Mouse (Mus musculus): ENCODE measurements at regions not wholly inside any gene's neighbourhood (a gene's known extent, or its start where the extent isn't known, plus 50 kb on each side); places are given as distances from the start of the nearest gene placed in this dataset.

DNA sequence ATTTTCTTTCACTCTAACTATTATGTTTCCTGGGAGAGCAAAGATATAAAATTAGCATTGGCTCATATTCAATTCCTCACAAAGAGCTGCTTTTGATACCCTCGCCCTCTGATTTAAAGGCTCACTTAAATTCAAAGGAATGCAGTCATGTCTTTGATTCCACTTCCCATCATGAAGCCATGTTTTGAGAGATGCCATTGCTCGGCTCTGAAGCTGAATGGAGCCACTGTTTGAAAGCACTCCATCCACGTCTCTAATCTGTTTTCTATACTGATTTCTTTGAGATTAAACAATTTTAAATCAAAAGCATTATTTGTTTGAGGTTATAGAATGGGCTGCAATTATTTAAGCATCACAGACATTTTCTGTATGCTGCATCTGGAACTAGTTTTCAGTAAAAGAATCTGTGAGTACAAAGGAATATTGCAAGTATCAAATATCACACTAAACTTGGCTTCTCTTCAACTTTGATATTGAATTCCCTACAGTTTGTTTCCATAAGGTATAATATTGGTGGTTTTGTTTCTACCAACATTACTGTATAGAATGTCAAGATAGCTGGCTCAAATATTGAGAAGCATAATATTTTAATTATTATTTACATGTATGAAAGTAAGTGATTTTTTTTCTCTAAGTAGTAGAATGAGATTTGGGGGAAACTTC, 126.4 kb downstream of the Rpl10l start:
- H3K9me3 ChIP-seq, result no peaks in the 10 kb centered on the region
- H3K4me2 ChIP-seq (replicated peaks), result no peak overlapping the region
- no peak overlapping the region for H3K4me3 ChIP-seq
- H3K27me3 ChIP-seq, result no peaks in the 10 kb centered on the region
- H3K27ac ChIP-seq (replicated peaks), result no peak overlapping the region
- H3K4me1 ChIP-seq, result peaks cover 9% of the 10 kb centered on the region; the same call in 1 of the 2 replicates
- WGBS, result 5% methylated on average over 3 of the region's 3 CpGs
- no peaks in the 10 kb centered on the region for H3K36me3 ChIP-seq
- ATAC-seq (replicated peaks), result peak; percentile 82
- H3K9ac ChIP-seq (replicated peaks), result no peak overlapping the region

DNA sequence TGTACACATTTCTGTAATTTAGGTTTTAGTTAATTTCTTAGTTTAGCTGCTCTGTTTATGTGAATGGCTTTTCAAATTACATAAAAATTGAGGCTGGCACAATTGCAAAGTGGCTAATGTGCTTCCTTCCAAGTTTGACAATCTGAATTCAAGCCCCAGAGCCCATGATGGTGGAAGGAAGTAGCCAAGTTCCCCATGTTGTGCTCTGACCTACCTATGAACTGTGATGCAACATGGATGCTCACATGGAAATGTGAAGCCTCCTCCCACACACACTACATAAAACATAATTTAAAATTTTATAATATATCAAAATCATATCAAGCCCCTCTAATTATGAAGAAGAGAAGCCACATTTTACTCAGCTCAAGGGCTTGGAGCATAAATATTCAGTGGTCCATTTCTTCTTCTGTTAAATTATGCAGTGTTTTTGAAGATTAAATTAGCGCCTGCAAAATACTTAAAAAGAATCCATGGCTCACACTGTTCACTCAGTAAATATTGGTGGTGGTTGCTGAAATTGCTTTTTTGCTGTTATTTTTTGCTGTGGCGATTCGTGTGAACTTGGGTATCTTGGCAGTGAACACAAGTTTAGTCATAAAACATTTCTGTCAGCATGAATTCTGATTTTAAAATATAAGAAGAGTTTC, 127.1 kb downstream of the Rpl10l start:
- H3K36me3 ChIP-seq, result no peaks in the 10 kb centered on the region
- H3K4me1 ChIP-seq, result peaks cover 9% of the 10 kb centered on the region; the same call in 1 of the 2 replicates
- H3K27me3 ChIP-seq, result no peaks in the 10 kb centered on the region
- no peak overlapping the region for H3K4me3 ChIP-seq
- no peak overlapping the region for H3K4me2 ChIP-seq (replicated peaks)
- 19% methylated on average over 3 of the region's 3 CpGs for WGBS
- no peak overlapping the region for H3K27ac ChIP-seq (replicated peaks)
- H3K9me3 ChIP-seq, result no peaks in the 10 kb centered on the region
- no peak overlapping the region for H3K9ac ChIP-seq (replicated peaks)
- peak; percentile 72 for ATAC-seq (replicated peaks)

DNA sequence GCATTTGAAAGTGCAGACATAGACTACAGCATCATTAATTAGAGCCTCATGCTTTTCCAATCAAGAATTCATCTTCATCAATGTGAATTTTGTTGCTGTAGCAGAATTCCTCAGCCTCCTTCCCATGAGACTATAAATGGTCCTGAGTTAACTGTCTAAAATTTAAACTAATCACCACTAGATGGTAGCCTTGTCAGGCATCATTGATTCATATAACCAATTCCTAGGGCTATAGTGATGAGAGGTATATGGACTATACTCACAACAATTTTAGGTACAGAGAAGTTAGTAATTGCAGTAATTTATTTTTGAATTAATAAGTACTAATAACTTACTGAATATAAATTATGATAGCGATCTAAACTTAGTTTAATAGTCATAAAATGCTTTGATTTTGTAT, 153.3 kb downstream of the Rpl10l start:
- no peak overlapping the region for H3K9ac ChIP-seq (replicated peaks)
- ATAC-seq (replicated peaks), result peak; percentile 82
- H3K27ac ChIP-seq (replicated peaks), result no peak overlapping the region
- H3K4me2 ChIP-seq (replicated peaks), result no peak overlapping the region
- no peaks in the 10 kb centered on the region for H3K27me3 ChIP-seq
- H3K9me3 ChIP-seq, result no peaks in the 10 kb centered on the region
- WGBS, result 47% methylated on average over 1 of the region's 1 CpGs
- H3K36me3 ChIP-seq, result no peaks in the 10 kb centered on the region
- no peaks in the 10 kb centered on the region for H3K4me1 ChIP-seq
- H3K4me3 ChIP-seq, result no peak overlapping the region

DNA sequence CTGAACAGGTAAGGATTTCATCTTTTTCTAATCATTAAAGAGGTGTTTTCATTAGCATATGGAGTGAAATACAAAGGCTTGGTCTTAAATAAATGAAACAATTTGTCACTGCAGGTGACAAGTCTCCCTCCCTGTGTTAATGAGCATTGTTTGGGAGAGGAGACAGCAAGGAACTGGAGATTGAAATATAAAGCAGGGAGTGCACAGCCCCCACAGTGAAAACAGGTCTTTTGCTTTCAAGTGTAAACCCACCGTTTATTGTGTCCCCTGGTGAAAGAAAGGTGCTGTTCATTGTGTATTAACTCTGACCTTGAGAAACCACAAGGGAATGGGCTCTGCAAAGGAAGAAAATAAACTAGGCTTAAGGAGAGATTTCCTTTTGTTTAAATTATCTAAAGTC, 164.6 kb downstream of the Rpl10l start:
- Histone ChIP-seq H3K27ac (replicated peaks) (no peak overlapping the region), H3K9me3 (no peaks in the 10 kb centered on the region), H3K4me3 (no peak overlapping the region), H3K27me3 (no peaks in the 10 kb centered on the region), H3K9ac (replicated peaks) (no peak overlapping the region), H3K36me3 (no peaks in the 10 kb centered on the region), H3K4me2 (replicated peaks) (no peak overlapping the region), H3K4me1 (no peaks in the 10 kb centered on the region)
- WGBS, result 4% methylated on average over 1 of the region's 1 CpGs
- no peak for ATAC-seq (replicated peaks)

DNA sequence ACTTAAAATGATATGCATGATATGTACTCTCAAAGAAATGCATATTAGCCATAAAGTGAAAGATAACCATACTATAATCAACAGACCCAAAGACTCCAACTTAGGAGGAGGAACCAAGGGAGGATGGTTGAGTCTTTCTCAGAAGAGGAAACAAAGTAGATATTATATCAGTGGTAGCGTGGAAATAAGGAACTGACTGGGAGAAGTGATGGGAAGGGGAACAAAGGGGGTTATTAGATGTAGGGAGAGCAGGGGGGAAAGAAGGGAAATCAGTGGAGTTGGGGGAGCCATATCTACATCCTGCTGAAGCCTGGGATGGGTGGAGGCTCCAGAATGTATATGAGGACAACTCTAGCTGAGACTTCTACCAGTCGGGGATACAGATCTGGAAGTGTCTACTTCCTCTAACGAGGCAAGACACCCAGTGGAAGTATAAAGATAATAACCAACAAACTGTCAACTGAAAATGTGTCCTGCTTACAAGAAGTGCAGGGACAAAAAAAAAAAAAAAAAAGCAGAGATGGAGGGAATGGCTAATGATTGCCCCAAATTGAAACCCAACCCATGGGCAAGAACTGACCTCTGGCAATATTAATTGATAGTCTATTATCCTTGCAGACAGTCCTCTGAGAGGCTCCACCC, 193.3 kb downstream of the Rpl10l start:
- Histone ChIP-seq H3K9ac (replicated peaks) (no peak overlapping the region), H3K4me2 (replicated peaks) (no peak overlapping the region), H3K9me3 (no peaks in the 10 kb centered on the region), H3K4me1 (no peaks in the 10 kb centered on the region), H3K27me3 (no peaks in the 10 kb centered on the region), H3K4me3 (no peak overlapping the region), H3K27ac (replicated peaks) (no peak overlapping the region), H3K36me3 (no peaks in the 10 kb centered on the region)
- no peak for ATAC-seq (replicated peaks)
- 83% methylated on average over 3 of the region's 3 CpGs for WGBS

DNA sequence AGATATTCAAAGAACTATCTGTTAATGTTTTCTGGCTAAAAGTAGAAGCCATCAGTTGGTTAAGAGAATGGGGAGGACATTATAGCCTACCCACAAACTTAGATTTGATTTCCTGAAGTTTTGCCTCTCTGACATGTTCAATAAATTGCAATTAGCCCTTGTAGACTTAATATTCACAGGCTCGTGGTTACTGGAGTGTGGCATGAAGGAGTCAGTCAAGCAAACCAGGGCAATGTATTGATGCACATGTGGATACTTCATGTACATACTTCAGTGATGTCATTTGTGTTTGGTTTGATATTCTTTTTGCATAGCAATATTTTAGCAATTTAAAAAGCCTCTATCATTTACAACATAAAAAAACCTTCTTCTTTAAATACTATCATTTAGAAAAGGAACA, 223.9 kb downstream of the Rpl10l start:
- WGBS, result 50% methylated on average over 1 of the region's 1 CpGs
- no peak overlapping the region for H3K27ac ChIP-seq (replicated peaks)
- H3K4me3 ChIP-seq, result no peak overlapping the region
- no peaks in the 10 kb centered on the region for H3K9me3 ChIP-seq
- H3K36me3 ChIP-seq, result no peaks in the 10 kb centered on the region
- no peaks in the 10 kb centered on the region for H3K27me3 ChIP-seq
- no peak overlapping the region for H3K9ac ChIP-seq (replicated peaks)
- no peak for ATAC-seq (replicated peaks)
- H3K4me1 ChIP-seq, result no peaks in the 10 kb centered on the region
- H3K4me2 ChIP-seq (replicated peaks), result no peak overlapping the region

DNA sequence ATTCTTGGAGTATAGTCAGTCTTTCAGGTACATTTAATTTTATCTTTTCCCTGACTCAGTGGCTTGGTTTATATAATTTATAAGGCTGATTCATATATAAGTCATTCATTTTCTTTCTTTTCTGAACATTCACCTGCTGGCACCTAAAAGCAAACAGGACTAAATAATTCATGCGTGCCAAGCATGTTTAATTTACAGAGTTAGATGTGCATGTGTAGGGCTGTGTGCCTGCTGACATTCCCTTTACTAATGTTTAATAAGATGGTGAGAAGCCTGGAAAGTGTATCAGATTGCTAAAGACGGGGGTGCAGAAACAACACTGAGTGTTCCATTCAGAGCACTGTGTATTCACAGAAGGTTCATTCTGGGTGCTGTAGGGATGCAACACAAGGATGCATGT, 229.0 kb downstream of the Rpl10l start:
- Histone ChIP-seq H3K27me3 (no peaks in the 10 kb centered on the region), H3K4me2 (replicated peaks) (no peak overlapping the region), H3K9ac (replicated peaks) (no peak overlapping the region), H3K4me1 (no peaks in the 10 kb centered on the region), H3K4me3 (no peak overlapping the region), H3K27ac (replicated peaks) (no peak overlapping the region), H3K9me3 (no peaks in the 10 kb centered on the region), H3K36me3 (no peaks in the 10 kb centered on the region)
- 66% methylated on average over 2 of the region's 2 CpGs for WGBS
- no peak for ATAC-seq (replicated peaks)

DNA sequence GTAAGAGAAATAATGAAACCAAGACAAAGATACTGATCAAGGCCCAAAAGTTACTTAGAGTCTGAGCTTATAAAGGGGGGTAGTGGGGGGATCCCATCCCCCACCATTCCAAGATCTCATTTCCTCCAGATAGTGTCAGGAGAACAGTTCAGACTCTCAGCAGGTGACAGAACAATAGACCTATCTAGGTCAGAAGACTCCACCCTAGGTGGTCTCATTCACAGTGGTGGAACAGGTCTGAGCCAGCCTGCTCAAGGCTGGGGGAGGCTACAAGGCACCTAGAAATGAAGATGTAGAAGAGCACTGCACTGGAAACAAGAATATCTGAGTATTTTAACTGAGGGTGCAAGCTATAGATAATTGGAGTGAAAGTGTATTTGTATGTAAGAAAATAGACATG, 235.3 kb downstream of the Rpl10l start:
- ATAC-seq (replicated peaks), result no peak
- Histone ChIP-seq H3K4me3 (no peak overlapping the region), H3K36me3 (no peaks in the 10 kb centered on the region), H3K4me1 (no peaks in the 10 kb centered on the region), H3K9me3 (no peaks in the 10 kb centered on the region), H3K4me2 (replicated peaks) (no peak overlapping the region), H3K27ac (replicated peaks) (no peak overlapping the region), H3K27me3 (no peaks in the 10 kb centered on the region), H3K9ac (replicated peaks) (no peak overlapping the region)

DNA sequence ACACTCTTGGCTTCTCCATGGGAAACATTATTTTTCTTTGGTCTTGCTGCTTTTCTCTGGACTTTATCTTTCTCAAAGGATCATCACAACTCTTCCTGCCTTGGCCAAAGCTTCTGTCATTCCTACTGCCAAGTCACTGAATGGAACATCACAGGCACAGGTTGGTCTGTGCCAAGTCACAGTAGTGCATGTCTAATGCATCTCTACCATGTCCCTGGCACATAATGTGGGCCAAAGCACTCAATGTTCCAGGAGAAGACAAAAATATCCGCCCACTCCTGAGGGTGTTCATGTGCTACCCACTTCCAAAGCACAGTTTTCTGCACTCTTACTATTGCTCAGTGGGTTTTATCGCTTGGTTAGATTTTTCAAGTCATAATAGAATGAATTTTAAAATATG, 247.9 kb downstream of the Rpl10l start:
- no peak overlapping the region for H3K4me2 ChIP-seq (replicated peaks)
- H3K4me1 ChIP-seq, result no peaks in the 10 kb centered on the region
- no peak overlapping the region for H3K9ac ChIP-seq (replicated peaks)
- no peaks in the 10 kb centered on the region for H3K27me3 ChIP-seq
- 93% methylated on average over 2 of the region's 2 CpGs for WGBS
- ATAC-seq (replicated peaks), result no peak
- no peak overlapping the region for H3K4me3 ChIP-seq
- no peaks in the 10 kb centered on the region for H3K9me3 ChIP-seq
- no peak overlapping the region for H3K27ac ChIP-seq (replicated peaks)
- no peaks in the 10 kb centered on the region for H3K36me3 ChIP-seq

DNA sequence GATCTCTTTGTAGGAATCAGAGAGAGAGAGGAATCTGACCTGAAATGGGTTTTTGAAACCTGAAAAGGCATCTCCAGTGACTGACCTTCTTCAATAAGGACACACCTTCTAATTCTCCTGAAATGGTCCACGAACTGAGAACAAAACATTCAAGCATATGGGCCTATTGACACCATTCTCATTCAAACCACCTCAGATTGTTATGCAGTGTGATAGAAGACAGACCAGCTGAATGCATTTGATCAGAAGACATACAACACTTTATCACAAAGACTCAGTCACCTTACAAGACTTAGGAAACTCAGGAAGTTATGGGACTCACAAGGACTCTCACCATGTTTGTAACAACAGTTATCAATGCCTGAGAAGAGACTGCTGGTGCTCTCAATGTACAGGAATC, 256.7 kb downstream of the Rpl10l start:
- Histone ChIP-seq H3K9me3 (no peaks in the 10 kb centered on the region), H3K9ac (replicated peaks) (no peak overlapping the region), H3K27me3 (no peaks in the 10 kb centered on the region), H3K36me3 (no peaks in the 10 kb centered on the region), H3K27ac (replicated peaks) (no peak overlapping the region), H3K4me1 (no peaks in the 10 kb centered on the region), H3K4me2 (replicated peaks) (no peak overlapping the region), H3K4me3 (no peak overlapping the region)
- no peak for ATAC-seq (replicated peaks)
- 84% methylated on average over 1 of the region's 1 CpGs for WGBS

DNA sequence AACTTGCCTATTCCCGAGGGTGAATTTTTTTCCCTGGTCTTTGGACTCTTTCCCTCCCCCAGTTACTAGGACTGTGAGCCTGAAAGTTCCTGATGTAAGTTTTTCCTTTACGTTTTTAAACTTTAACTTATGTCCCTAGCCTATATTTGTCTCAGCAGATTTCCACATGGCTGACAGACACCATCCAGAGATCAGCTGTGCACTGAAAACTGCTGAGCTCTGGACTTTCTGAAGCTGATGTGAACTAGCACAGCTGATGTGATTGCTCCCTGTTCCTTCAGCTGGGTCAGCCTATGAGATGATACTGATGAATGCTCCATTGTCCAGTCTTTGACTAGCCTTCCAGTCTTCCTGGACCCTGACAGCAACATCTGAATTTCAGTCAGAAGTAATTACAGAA, 271.5 kb downstream of the Rpl10l start:
- no peak for ATAC-seq (replicated peaks)
- H3K27me3 ChIP-seq, result no peaks in the 10 kb centered on the region
- H3K27ac ChIP-seq (replicated peaks), result no peak overlapping the region
- H3K36me3 ChIP-seq, result no peaks in the 10 kb centered on the region
- WGBS, result 89% methylated on average over 2 of the region's 2 CpGs
- H3K4me1 ChIP-seq, result no peaks in the 10 kb centered on the region
- no peaks in the 10 kb centered on the region for H3K9me3 ChIP-seq
- no peak overlapping the region for H3K9ac ChIP-seq (replicated peaks)
- H3K4me3 ChIP-seq, result no peak overlapping the region
- no peak overlapping the region for H3K4me2 ChIP-seq (replicated peaks)

Data from forebrain, embryonic 15.5 days (tissue).